Mouse (Mus musculus) right cerebral cortex, adult 2 months (tissue): ENCODE measurements at regions not wholly inside any gene's neighbourhood (a gene's known extent, or its start where the extent isn't known, plus 50 kb on each side); places are given as distances from the start of the nearest gene placed in this dataset.

Experiments used
- DNase-seq, 2 experiments: peaks; one replicate each; pipeline ENCODE4 v3.0.0; 2021 to 2022; ENCODE audit warnings: low spot score in 2 of 2

- DNase-seq: no peak
Measured at GRCm38 (mm10) chr11:48605223-48605824, 194.8 kb upstream of the Rack1 start.

GRCm38 (mm10) chr11:48601096-48601495, 199.0 kb upstream of the Rack1 start:
- DNase-seq: no peak

- peak in 1 of 2 experiments; percentile 11 for DNase-seq
Measured at GRCm38 (mm10) chr11:48599573-48600127, 200.5 kb upstream of the Rack1 start.

GRCm38 (mm10) chr11:48599033-48599432, 201.1 kb upstream of the Rack1 start:
- no peak for DNase-seq

GRCm38 (mm10) chr11:48594429-48594828, 205.7 kb upstream of the Rack1 start:
- no peak for DNase-seq

GRCm38 (mm10) chr11:48588833-48589649, 211.1 kb upstream of the Rack1 start:
- DNase-seq: peak; percentile 70 to 77

GRCm38 (mm10) chr11:48568769-48569168, 231.4 kb upstream of the Rack1 start:
- DNase-seq: no peak

- DNase-seq: no peak
Measured at GRCm38 (mm10) chr11:48567583-48568562, 232.3 kb upstream of the Rack1 start.

GRCm38 (mm10) chr11:48558053-48558452, 242.1 kb upstream of the Rack1 start:
- no peak for DNase-seq

GRCm38 (mm10) chr11:48552006-48552405, 248.1 kb upstream of the Rack1 start:
- DNase-seq: peak; percentile 10 to 26

- peak; percentile 14 to 47 for DNase-seq
Measured at GRCm38 (mm10) chr11:48551201-48551600, 248.9 kb upstream of the Rack1 start.

GRCm38 (mm10) chr11:48526316-48526715, 273.8 kb upstream of the Rack1 start:
- DNase-seq: peak; percentile 20 to 23

GRCm38 (mm10) chr11:48525517-48525916, 274.6 kb upstream of the Rack1 start:
- DNase-seq: peak; percentile 6 to 10

GRCm38 (mm10) chr11:48506886-48507285, 293.2 kb upstream of the Rack1 start:
- no peak for DNase-seq

- no peak for DNase-seq
Measured at GRCm38 (mm10) chr11:48502011-48502806, 297.9 kb upstream of the Rack1 start.

GRCm38 (mm10) chr11:48499057-48499456, 301.1 kb upstream of the Rack1 start:
- DNase-seq: no peak

GRCm38 (mm10) chr11:48488308-48488707, 311.8 kb upstream of the Rack1 start:
- no peak for DNase-seq

- DNase-seq: no peak
Measured at GRCm38 (mm10) chr11:48464036-48464435, 336.1 kb upstream of the Rack1 start.

GRCm38 (mm10) chr11:48449883-48450282, 350.2 kb upstream of the Rack1 start:
- DNase-seq: no peak

GRCm38 (mm10) chr11:48442534-48443254, 357.4 kb upstream of the Rack1 start:
- DNase-seq: no peak
